Mouse (Mus musculus): ENCODE results near the gene Cyp2j9.

DNA sequence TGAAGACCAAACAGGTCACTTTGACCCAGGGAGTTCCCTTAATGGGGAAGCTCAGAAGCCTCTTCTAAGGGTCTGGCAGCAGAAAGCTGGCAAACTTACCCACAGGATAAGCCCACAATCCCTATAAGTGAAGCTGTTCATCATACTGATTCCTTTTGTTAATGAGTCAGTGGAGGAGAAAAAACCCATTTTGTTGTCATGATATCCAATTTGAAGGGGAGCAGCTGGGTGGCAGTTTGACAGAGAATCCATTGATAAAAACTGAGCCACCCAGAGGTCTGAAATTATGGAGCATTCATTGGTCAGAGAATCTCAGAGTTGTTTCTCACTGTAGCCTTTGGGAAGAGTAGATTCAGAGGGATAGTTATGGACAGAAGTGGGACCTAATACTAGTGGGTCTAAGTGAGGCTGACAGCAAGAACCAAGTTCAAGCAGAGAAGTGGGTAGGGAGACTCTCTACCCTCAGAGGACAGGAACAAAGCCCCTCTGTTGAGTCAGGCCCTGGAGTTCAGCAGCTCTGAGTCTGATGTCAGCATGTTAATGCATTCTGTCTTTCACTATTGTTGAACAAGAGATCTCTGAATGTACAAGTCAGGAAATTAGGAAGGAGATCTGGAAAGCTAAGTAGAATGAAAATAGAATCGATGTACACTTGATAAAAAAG, 9.8 kb downstream of the Cyp2j9 start:
- TF ChIP-seq E2F4 (IDR thresholded peaks at IDR 0.05; ENCODE audit: borderline replicate concordance, low read depth, low read length) (no peak), CTCF (IDR thresholded peaks at IDR 0.05 in 2 of 3, conservative IDR thresholded peaks at IDR 0.05 in 1 of 3; ENCODE audit: control insufficient read depth in 1 of 3, insufficient read depth in 1 of 3, low read depth in 2 of 3, low read length in 3 of 3, poor library complexity in 1 of 3, severe bottlenecking in 1 of 3) (no peak), POLR2A (IDR thresholded peaks at IDR 0.05; ENCODE audit: control insufficient read depth in 1 of 2, insufficient read depth in 1 of 2, low read depth in 1 of 2, low read length in 2 of 2, poor library complexity in 1 of 2) (no peak), EP300 (IDR thresholded peaks at IDR 0.05; ENCODE audit: low read depth in 1 of 2, low read length in 2 of 2) (no peak), ZNF384 (IDR thresholded peaks at IDR 0.05; ENCODE audit: low read depth, low read length) (no peak), ETS1 (IDR thresholded peaks at IDR 0.05; ENCODE audit: low read depth, low read length) (no peak), GATA1 (IDR thresholded peaks at IDR 0.05; ENCODE audit: low read depth, low read length) (no peak), GABPA (IDR thresholded peaks at IDR 0.05; ENCODE audit: low read depth, low read length) (no peak), USF1 (IDR thresholded peaks at IDR 0.05; ENCODE audit: low read depth, low read length) (no peak), POLR2AphosphoS2 (IDR thresholded peaks at IDR 0.05; ENCODE audit: low read length) (no peak)

Measured in MEL (cell line).